Mouse (Mus musculus) G1E (cell line): ENCODE measurements around the gene Ate1.

ENCODE experiments used
- CTCF ChIP-seq: IDR thresholded peaks from 2 replicates; pipeline ENCODE4 v1.5.1; 2012; ENCODE audit warnings: low read depth, low read length, inconsistent platforms, mixed read lengths
- GATA1 ChIP-seq: IDR thresholded peaks from 2 replicates; pipeline ENCODE4 v1.6.1; 2012; ENCODE audit warnings: borderline replicate concordance, low read length, inconsistent platforms, mixed read lengths
- POLR2AphosphoS5 ChIP-seq: IDR thresholded peaks from 2 replicates; pipeline ENCODE4 v1.6.1; 2012; ENCODE audit warnings: low read depth, low read length, inconsistent platforms; ENCODE audit not compliant: insufficient replicate concordance

GRCm38 (mm10) chr7:130523451-130523850 is 3.3 kb upstream of the Ate1 start:
- TF ChIP-seq CTCF (no peak), GATA1 (no peak), POLR2AphosphoS5 (no peak)
